Mouse (Mus musculus): ENCODE data around the gene Sgo2b. TPM values are rescaled to one million over a fixed set of nuclear protein-coding genes. Genes with fewer than 3 reads are reported as not detected.
"Not testable (repeated sequence)": the region's sequence is repeated elsewhere in the genome, so short reads cannot be mapped to it uniquely, and the experiment has no call there.

The Sgo2b gene
- not detected for total RNA-seq (2022)

DNA sequence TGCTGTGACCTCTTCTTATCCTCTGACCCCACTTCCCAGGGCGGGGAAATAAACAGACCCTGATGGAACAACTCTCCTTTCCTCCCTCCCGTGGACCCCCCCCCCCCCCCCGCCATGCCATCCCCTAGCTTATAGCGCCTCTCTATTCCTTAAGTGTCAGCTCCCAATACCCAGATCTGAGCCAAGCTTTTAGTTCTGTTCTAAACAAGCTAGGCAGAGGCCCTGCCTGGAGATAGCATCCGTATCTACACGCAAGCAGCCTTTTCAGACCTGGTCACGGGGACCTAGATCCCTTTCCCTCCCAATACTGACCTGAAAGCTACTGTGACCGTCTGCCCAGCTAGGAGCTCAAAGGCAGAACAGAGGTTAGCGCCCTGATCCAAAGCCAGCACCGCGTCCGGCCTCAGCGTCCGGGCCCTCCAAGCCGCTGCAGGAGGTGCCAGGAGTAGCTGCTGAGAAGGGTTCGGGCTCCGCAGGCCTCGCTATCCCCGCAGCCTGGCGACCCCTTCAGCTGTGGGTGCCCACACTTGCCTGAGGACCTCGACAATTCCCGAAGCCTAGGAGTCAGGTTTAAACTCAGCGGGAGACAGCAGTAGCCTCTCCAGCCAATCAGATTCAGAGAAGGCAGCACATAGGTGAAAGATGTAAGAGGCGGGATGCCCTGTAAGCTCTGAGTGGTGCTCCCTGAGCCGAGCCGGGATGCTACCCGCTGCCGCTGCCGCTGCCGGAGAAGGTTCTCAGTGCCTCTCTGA, at the start of gene Sgo2b:
Sgo2b (minus strand) TSS at position 623 of the 752 bp plus-strand sequence.
- DNase-seq (ENCODE audit: low spot score in 2 of 2), result no peak

DNA sequence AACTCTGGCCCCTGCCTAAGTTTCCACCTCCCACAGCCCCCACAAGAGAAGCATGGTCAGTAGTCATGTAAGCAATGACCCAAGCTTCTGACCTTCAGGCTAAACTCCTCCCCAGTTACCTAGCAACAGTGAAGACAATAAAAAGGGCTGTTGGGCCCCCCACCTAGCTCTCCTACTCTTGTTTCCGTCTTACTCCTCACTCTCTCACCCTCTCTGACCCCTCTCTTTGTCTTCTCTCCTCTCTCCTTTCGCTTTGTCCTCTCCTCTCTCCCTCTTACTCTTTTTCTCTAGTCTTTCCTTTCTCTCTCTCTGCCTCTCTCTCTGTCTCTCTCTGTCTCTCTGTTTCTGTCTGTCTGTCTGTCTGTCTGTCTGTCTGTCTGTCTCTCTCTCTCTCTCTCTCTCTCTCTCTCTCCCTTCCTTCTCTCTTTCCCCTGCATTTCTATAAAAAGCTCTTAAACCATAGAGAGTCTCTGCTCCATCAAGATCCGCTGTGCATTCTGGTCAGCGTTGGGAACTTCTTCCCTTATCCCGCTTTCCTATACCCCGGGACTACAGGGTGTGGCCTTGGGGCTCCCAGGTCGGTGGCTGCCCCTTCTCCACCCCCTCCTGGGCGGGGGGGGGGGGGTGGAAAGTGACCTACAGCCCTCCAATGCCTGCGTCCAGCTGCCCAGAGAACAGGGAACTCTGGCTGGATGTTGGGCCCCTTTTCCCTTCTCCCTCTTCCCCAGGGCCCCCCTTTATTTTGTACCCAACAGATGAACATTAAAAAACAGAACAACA, 18.8 kb upstream of the Sgo2b start:
- not testable (repeated sequence) for DNase-seq (ENCODE audit: low spot score in 2 of 2)

DNA sequence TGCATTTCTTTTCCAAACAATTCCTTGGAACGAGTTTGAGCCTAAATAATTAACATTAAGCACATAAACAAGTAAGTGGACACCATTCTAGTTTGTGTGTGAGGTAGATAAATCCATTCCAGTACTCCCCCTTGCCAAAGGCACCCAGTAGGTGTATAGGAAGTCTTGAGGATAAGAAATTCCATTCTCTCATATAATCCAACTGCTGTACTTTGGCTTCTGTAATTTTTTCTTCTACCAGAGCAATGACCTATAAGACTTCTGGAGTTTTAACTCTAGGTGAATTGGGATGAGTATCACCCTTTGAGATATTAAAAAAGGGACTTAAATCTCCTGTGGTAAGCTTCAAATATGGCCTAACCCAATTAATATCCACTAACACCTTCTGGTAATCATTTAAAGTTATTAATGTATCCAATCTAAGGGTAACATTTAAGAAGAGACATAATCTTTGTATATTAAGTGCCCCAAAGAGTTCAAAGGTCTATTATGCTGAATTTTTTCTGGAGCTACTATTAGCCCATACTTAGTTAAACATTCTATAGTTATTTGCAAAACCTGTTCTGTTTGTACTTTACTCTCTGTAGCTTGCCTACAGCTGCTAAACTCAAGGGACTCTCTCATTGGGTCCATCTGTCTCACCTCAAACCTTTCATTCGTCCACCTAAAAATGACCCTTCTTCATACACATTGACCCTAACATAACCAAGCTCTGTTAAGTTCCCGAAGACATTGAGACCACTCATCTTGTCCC, 9.2 kb upstream of the Sgo2b start:
- DNase-seq (ENCODE audit: low spot score in 2 of 2), result no peak

DNA sequence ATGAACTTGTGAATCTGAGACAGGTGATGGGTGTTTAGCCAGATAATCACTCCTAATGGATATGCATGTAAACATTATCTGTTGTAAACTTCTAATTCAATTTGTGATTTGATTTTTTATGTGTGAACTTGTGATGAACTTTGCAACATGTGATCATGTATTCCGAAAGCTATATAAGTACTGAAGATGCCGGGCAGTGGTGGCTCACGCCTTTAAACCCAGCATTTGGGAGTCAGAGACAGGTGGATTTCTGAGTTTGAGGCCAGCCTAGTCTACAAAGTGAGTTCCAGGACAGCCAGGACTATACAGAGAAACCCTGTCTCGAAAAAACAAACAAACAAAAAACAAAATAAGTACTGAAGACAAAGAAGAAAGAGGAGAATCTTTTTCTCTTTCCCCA, 1.8 kb upstream of the Sgo2b start:
- DNase-seq (ENCODE audit: low spot score in 2 of 2), result not testable (repeated sequence)

DNA sequence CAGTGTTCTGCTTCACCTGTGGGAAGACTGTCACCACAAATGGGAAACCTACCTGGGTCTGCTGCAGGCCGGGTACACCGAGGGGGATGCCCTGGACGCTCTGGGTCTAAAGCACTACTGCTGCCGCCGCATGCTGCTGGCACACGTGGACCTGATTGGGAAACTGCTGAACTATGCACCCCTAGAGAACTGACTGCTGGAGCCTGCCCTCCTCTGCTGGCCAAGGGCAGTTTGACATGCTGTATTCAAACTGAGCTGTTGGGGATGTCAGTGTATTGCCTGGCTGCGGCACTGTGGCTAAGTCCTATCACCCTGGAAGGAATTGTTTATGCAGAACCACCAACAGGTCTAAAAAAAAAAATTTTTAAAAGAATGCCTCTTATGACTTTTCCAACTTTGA, 18.9 kb downstream of the Sgo2b start:
- DNase-seq (ENCODE audit: low spot score in 2 of 2), result no peak

DNA sequence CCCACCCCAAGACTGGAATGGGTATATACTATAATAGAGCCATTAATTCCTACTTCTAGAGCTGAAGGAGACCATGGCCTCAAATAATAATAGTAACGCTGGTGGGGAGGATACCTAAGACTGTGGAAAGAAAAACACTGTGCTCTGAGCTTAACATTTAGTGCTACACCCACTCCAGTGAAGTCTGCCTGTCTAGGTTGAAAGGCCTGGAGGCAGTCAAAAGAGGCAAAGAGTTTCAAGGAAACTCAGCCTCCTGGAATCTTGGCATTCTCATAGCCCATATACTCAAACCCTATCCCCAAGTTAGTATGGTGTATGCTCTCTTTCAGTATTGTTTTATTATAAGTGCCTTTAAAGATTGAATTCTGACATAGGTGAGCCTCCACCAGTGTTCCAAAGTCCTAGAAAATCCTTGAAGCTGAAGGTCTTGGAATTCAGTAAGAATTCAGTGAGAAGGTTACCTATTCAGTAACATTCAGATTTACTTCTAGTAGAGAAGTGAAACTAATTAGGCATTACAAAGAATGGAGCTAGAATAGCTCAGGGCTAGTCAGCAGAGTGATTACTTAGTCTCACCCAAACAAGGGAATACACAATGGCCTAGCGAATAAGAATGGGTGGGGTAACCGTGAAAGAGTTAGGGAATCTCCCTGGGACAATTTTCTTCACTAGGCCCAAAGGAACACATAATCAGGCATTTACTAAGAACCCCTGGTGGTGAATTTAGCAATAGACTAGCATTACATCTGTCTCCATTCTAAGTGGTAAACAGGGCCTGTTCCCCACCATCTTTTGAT, 22.5 kb downstream of the Sgo2b start:
- no peak for DNase-seq (ENCODE audit: low spot score in 2 of 2)

DNA sequence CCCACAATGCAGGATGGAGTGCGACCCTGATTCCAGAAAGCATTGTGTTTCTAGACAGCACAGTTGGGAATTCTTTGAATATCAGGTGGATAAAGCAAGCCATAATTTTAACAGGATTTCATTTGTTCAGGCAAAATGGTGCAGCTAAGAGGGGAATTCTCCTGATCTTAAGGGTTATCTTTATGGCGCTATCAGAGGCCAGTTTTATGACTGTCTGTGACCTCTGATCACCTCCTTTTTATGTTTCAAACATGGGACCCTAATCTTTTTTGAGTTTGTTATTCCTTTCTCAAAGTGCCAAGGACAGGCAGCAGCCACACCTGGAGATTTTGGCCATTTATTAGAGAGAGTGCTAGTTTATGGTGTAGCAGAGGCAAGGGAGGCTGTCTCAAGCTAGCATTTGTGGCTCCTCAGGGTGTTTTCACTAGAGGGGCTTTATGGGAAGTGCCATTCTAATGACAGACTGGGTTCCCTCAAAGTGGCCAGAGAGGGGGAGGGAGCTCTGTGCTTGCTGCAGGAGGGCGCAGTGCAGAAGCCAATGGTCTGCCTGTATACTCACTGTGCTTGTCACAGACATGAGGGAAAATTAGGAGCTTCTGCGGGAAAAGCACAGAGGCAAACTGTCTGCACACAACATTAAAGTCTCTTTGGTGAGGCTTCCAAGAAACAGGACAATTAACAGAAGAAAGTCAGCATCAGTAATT, 30.6 kb downstream of the Sgo2b start:
- DNase-seq (ENCODE audit: low spot score in 2 of 2), result no peak

DNA sequence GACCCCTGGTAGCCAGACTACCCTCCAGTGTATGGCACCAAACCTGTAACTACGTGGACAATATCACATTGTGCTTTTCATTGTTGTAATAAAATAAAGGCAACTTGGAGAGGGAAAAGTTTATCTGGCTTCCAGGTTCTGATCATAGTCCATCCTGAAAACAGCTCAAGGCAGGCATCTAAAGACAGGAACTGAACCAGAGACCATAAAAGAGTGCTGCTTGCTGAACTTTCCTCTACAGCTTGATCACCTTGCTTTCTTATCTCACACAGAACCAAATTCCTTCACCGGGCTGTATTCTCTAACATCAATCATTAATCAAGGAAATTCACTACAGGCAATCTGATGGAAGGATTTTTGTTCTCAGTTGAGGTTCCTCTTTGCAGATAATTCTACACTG, 57.0 kb downstream of the Sgo2b start:
- DNase-seq (ENCODE audit: low spot score in 2 of 2), result no peak

DNA sequence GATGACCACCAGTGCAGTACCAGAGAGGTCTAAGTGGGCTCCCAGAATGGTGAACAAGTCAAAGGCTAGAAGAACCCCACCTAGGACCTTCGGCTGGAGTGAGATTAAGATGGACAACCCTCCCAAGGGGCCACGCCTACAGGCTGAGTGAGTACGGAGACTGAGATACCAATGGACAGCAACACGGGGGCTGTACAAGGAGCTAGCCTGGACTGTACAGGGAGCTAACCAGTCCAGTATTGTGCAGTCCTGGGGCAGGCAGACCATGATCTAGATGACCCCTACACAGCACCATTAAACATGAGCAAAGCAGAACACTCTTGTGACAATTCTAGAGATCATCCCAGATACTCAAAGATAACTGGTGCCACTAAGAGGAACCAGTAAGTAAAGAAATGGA, 73.7 kb downstream of the Sgo2b start:
- DNase-seq (ENCODE audit: low spot score in 2 of 2), result no peak

DNA sequence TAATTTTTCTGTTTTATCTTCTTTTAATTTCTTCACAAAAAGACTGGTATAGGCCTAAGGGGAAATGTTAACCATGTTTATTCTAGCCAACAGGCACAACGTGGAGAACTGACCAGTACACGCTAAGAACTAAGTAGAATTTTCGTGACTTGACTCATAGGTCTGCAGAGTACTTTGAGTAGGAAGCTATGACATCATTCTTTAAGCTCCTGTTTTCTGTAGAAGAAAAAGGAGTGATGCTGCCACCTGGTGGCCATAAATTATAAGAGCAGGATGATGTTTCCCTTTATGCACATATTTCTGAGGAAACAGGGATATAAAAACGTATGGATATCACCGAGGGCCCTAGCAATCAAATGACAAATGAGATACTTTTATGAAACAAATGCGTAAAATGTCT, 74.7 kb downstream of the Sgo2b start:
- DNase-seq (ENCODE audit: low spot score in 2 of 2), result peak; percentile 36 to 57

DNA sequence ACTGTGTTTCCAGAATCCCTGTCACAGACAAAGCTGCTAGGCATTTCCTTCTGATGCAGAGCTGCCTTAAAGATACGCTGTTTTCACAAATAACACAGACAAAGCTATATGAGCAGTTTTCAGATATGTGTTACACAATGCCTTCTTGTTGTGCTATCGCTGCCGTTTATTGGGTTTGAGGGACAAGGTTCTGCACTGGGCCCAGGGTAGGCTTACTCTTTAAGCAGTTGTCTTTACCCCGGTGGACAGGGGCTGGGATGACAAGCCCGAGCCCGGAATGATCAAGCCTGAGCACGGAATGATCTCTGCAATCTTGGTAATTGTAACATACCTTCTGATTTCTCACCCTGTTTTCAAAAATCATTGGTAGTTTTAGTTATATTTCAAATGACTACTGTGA, 75.1 kb downstream of the Sgo2b start:
- no peak for DNase-seq (ENCODE audit: low spot score in 2 of 2)

All from left cerebral cortex, adult 8-10 months (tissue).